Mouse (Mus musculus) small intestine, adult 2 months (tissue): ENCODE measurements around the gene Sept1. TPM values are rescaled to one million over a fixed set of nuclear protein-coding genes. Genes with fewer than 3 reads are reported as not detected.

Source experiments
- H3K27ac ChIP-seq: fragments of 200-500 bp; 2 replicates; pipeline ENCODE4 v1.5.1; 2012; ENCODE audit warnings: low read depth, low read length, control low read depth, inconsistent platforms; ENCODE audit not compliant: insufficient read depth
- H3K27me3 ChIP-seq: fragments of 200-500 bp; 2 replicates; pipeline ENCODE4 v1.6.1; 2012; ENCODE audit warnings: mild to moderate bottlenecking, moderate library complexity, low read length, inconsistent platforms; ENCODE audit not compliant: control insufficient read depth, insufficient read depth
- H3K36me3 ChIP-seq: fragments of 200-500 bp; 2 replicates; pipeline ENCODE4 v1.6.1; 2012; ENCODE audit warnings: mild to moderate bottlenecking, low read length, control low read depth, inconsistent platforms; ENCODE audit not compliant: control insufficient read depth, insufficient read depth
- H3K4me1 ChIP-seq: fragments of 200-500 bp; 2 replicates; pipeline ENCODE4 v1.6.1; 2012; ENCODE audit warnings: low read length, inconsistent platforms, mixed read lengths; ENCODE audit not compliant: control insufficient read depth, insufficient read depth, insufficient read length
- H3K4me3 ChIP-seq: fragments of 200-500 bp; 2 replicates; pipeline ENCODE4 v1.5.1; 2012; ENCODE audit warnings: low read depth, mild to moderate bottlenecking, control low read depth, inconsistent platforms, low read length, moderate library complexity
- CTCF ChIP-seq: fragments of 200-500 bp; IDR thresholded peaks from 2 replicates; pipeline ENCODE4 v1.5.1; 2012; ENCODE audit warnings: low read depth, mild to moderate bottlenecking, control low read depth, inconsistent platforms, low read length, moderate library complexity, mixed read lengths; ENCODE audit not compliant: insufficient replicate concordance, insufficient read length; ENCODE audit errors: extremely low read depth
- POLR2A ChIP-seq: fragments of 200-500 bp; IDR thresholded peaks from 2 replicates; pipeline ENCODE4 v1.6.1; 2012; ENCODE audit warnings: low read depth, mild to moderate bottlenecking, control low read depth, inconsistent platforms, low read length, moderate library complexity
- WGBS: fragments of 180-500 bp; shearing (Covaris S2); methylation state at CpG from one replicate; pipeline ENCODE4 v1.1.7; 2018; 5-methylcytosine and 5-hydroxymethylcytosine counted together
- polyA plus RNA-seq: library from polyadenylated mRNA; depleted of rRNA; stranded (reverse); fragments of >200 nt; gene quantifications from 2 replicates; pipeline ENCODE4 v1.2.3, GENCODE M21; 2012

The Sept1 gene
- polyA plus RNA-seq, 1 experiment, result 34.1 TPM

DNA sequence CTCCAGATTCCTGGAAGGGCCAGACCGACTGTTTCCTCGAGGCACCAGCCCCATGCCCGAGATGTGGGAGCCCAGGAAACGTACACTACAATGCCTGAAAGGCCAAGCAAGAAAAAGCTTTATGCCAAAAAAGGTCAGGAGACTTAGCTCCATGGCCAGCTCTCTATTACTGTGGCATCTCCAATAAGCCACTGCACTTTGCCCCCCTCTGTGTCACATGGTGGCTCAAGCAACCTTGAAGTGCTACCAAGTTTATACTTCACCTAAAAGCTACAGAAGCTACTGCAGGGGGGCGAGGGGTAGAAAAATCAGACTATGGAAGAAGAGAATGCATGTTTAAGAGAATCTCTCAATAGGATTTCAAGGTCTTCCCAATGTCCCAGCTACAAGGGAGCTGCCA lies 39.9 kb downstream of the Sept1 start:
- no peak overlapping the region for H3K4me3 ChIP-seq
- TF ChIP-seq POLR2A (no peak), CTCF (no peak)
- 75% methylated on average over 5 of the region's 5 CpGs for WGBS
- peaks cover 36% of the 10 kb centered on the region for H3K36me3 ChIP-seq
- H3K27me3 ChIP-seq, result no peaks in the 10 kb centered on the region
- no peak overlapping the region for H3K27ac ChIP-seq
- peaks cover 16% of the 10 kb centered on the region for H3K4me1 ChIP-seq

- H3K27me3 ChIP-seq, result no peaks in the 10 kb centered on the region
- H3K4me3 ChIP-seq, result no peak overlapping the region
- 0 out of 2 replicates have a peak overlapping the region, but pooled peaks have one; percentile 5 for H3K27ac ChIP-seq
- H3K36me3 ChIP-seq, result peaks cover 29% of the 10 kb centered on the region
- peaks cover 13% of the 10 kb centered on the region for H3K4me1 ChIP-seq
- no peak for TF ChIP-seq POLR2A
- TF ChIP-seq CTCF, result no peak
- WGBS, result 82% methylated on average over 6 of the region's 6 CpGs
Observed at GRCm38 (mm10) chr7:127190672-127191071, 42.3 kb downstream of the Sept1 start.

- peaks cover 5% of the 10 kb centered on the region; the same call in 1 of the 2 replicates for H3K4me1 ChIP-seq
- 73% methylated on average over 17 of the region's 17 CpGs for WGBS
- no peaks in the 10 kb centered on the region for H3K27me3 ChIP-seq
- peaks cover 22% of the 10 kb centered on the region for H3K36me3 ChIP-seq
- peak overlapping the region; percentile 69 for H3K27ac ChIP-seq
- H3K4me3 ChIP-seq, result no peak overlapping the region
- TF ChIP-seq CTCF (no peak), POLR2A (no peak)
Observed at GRCm38 (mm10) chr7:127188305-127189276, 44.3 kb downstream of the Sept1 start.

DNA sequence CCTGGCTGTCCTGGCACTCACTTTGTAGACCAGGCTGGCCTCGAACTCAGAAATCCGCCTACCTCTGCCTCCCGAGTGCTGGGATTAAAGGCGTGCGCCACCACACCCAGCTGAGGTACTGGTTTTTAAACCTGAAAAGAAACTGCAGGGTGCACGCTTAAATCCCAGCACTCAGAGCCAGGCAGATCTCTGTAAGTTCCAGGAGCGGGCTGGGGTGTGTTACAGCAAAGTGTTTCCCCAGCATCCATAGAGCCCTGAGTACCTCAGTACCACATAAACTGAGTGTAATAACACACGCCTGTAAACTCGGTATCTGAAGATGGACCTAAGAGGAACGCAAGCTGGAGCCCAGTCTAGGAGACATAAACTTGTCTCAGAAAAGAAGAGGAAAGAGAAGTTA lies 45.6 kb downstream of the Sept1 start:
- no peak for TF ChIP-seq CTCF
- TF ChIP-seq POLR2A, result no peak
- Histone ChIP-seq H3K36me3 (peaks cover 10% of the 10 kb centered on the region), H3K4me1 (peaks cover 5% of the 10 kb centered on the region; the same call in 1 of the 2 replicates), H3K4me3 (no peak overlapping the region), H3K27ac (no peak overlapping the region), H3K27me3 (no peaks in the 10 kb centered on the region)
- WGBS, result 79% methylated on average over 10 of the region's 10 CpGs

DNA sequence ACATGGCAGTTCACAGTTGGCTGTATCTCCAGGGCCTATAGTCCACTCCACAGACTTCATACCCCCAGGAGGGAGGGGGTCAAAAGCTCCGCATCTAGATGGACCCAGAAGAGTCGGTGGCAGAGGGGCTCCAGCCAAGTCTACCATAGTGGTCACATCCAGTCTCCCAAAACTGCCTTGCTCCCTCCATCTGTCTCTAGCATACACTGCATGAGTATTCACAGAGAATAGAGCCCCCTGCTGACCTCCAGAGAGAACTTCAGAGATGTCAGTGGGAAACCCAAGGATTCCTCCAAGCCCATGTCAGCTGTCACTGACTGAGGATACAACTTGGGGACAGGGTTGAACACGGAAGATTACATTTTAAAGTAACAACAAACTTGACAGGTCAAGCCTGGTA lies 47.3 kb downstream of the Sept1 start:
- Histone ChIP-seq H3K27me3 (no peaks in the 10 kb centered on the region), H3K36me3 (no peaks in the 10 kb centered on the region), H3K4me3 (no peak overlapping the region), H3K4me1 (peaks cover 5% of the 10 kb centered on the region; the same call in 1 of the 2 replicates), H3K27ac (no peak overlapping the region)
- TF ChIP-seq POLR2A (no peak), CTCF (peak; percentile 37; the same call in 1 of the 2 replicates)
- 70% methylated on average over 3 of the region's 3 CpGs for WGBS

DNA sequence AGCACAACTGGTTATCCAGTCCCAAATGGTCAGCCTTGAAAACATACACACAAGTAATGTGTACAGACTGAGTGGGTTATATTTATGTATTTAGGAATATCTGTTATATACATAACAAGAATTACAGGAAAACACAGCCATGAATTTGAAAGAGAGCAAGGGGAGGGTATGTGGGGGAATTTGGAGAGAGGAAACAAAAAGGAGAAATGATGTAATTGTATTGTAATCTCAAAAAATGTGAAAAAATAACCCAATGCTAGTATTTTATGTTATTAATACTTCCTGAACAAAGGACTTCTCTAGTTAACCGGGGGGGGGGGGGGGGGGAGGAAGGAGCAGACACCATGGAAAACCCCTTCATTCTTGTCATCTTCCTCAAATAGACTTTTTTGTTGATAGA lies 48.2 kb downstream of the Sept1 start:
- Histone ChIP-seq H3K27me3 (no peaks in the 10 kb centered on the region), H3K27ac (peak overlapping the region; percentile 41; the same call in 1 of the 2 replicates), H3K4me1 (peaks cover 5% of the 10 kb centered on the region; the same call in 1 of the 2 replicates), H3K4me3 (no peak overlapping the region), H3K36me3 (no peaks in the 10 kb centered on the region)
- 31% methylated on average over 1 of the region's 1 CpGs for WGBS
- TF ChIP-seq CTCF, result no peak
- TF ChIP-seq POLR2A, result no peak

GRCm38 (mm10) chr7:127183828-127184227 lies 49.1 kb downstream of the Sept1 start:
- Histone ChIP-seq H3K27ac (peak overlapping the region; percentile 41; the same call in 1 of the 2 replicates), H3K4me1 (peaks cover 3% of the 10 kb centered on the region; the same call in 1 of the 2 replicates), H3K36me3 (no peaks in the 10 kb centered on the region), H3K27me3 (no peaks in the 10 kb centered on the region), H3K4me3 (no peak overlapping the region)
- peak; percentile 57; the same call in 1 of the 2 replicates for TF ChIP-seq CTCF
- no peak for TF ChIP-seq POLR2A
- WGBS, result 39% methylated on average over 6 of the region's 6 CpGs
